Mouse (Mus musculus): ENCODE measurements around the gene Chn2.

DNA sequence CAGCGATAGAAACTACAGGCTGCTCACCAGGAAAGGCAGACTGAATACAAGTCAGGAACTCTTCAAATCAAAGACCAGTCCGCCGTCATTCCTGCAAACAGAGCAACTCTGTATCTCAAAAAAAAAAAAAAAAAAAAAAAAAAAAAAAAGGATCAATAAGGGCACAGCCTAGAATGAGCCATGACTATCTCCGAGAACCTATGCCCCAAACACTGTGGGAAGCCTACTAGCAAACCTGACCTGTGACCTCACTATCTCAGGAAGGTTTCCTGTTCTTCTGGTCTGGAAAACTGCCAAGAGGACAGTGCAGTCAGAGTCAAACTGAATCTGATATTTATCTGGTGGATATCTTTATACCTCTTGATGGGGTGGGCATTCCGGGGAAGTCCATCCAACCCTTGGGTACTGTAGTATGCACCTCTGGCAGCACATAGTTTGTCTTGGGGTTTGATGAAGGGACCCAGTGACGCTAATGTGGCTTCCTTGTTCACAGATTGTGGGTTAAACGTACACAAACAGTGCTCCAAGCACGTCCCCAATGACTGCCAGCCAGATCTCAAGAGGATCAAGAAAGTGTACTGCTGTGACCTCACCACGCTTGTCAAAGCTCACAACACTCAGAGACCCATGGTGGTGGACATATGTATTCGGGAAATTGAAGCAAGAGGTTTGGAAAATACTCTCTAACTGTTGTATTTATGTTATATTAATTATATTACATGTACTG, 250.6 kb downstream of the Chn2 start:
- TF ChIP-seq CTCF (conservative IDR thresholded peaks at IDR 0.05; ENCODE audit: insufficient read depth, insufficient read length, low read depth, low read length) = no peak
- no peak for TF ChIP-seq POLR2A (IDR thresholded peaks at IDR 0.05; ENCODE audit: low read depth, low read length)

Data from kidney, adult 2 months (tissue).